Mouse (Mus musculus) CH12F3 (cell line): ENCODE measurements around the gene Terf2.
"Not testable (repeated sequence)": the region's sequence is repeated elsewhere in the genome, so short reads cannot be mapped to it uniquely, and the experiment has no call there.

Experiments used
- in situ Hi-C: fragments of 300-500 bp; cut with MboI; formaldehyde crosslinking; loops from 2 replicates; pipeline ENCODE4 v1.14.3; 2020; ENCODE audit warnings: low sequenced_read_pairs

Gene Terf2

GRCm38 (mm10) chr8:107065511-107066496 is 30.5 kb downstream of the Terf2 start, which contains the start of gene Tmed6:
Gene Tmed6, minus strand, starts transcription at chr8:107065644.
- in situ Hi-C loops, result no loop called here

DNA sequence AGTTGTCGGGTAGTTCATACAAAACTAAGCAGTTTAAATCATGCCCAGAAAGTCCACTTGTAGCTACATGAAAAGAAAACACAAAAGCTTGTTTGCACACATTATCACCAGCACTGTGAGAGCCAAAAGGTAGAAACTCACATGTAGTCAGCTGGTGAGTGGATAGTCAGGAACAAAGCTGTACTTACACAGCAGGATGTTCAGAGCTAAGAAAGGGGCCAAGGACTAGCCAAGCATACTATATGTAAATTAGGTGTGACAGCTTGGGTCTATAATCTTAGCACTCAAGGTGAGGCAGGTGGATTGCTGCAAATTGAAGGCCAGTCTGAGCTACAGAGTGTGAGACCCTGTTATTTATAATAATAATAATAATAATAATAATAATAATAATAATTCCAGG is 33.7 kb downstream of the Terf2 start:
- in situ Hi-C loops, result no loop called here

DNA sequence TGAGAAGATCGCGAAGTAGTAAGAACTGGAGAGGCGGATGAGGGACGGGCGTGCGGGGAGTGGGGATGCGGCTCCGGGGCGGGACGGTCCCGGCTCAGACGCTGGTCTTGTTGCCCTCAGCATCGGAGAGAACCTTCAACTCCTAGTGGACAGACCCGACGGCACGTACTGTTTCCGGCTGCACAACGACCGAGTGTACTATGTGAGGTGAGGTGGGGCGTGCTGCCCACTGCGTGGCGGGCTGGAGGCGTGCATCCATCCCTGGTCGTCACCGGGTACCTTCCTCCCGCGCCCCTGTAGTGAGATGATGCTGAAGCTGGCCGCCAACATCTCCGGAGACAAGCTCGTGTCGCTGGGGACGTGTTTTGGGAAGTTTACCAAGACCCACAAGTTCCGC is 39.4 kb downstream of the Terf2 start:
- in situ Hi-C loops, result no loop called here

DNA sequence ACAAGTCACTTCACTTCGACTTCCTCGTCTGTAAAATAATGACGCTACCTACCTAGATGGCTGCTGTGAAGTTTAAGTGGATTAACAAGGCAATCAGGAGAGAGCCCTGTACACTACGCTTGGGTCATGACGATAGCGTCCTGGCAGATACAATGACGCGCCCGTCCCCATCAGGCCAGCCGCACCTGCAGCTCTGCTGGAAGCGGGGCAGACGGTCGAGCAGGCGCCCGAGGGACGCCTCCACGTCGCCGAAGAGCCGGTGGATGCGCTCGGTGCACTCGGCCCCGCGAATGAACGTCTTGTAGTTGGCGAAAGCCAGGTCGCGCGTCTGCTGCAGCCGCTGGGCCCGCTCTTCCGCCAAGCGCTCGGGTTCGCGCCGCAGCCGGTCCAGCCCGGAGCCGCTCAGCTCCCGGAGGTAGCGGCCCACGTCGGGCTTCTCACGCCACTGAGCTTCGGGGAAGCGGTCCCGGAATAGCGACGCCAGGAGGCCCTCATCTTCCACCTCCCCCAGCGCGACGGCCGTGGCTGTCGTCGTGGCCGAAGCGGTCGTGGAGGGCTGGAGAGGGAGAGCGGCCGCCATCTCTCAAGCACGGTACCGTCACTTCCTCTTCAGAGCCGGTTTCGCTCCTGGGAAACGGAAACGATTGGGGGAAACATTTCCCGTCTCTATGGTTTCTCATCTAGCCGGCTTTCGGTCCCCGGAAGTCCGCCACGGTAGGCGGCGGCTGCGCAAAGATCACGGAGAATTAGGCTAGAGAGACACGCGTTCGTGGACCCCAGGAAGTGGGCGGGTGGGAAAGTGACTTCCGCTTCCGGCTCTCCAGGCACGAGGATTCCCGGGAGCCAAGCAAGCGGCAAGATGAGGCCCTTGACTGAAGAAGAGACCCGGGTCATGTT is 40.0 kb downstream of the Terf2 start, which contains the start of the genes Cog8 and Nip7:
Cog8 (minus strand) TSS at position 614 of the 897 bp plus-strand sequence.
Nip7 (plus strand) TSS at position 802 of the 897 bp plus-strand sequence.
- in situ Hi-C loops, result no loop called here

DNA sequence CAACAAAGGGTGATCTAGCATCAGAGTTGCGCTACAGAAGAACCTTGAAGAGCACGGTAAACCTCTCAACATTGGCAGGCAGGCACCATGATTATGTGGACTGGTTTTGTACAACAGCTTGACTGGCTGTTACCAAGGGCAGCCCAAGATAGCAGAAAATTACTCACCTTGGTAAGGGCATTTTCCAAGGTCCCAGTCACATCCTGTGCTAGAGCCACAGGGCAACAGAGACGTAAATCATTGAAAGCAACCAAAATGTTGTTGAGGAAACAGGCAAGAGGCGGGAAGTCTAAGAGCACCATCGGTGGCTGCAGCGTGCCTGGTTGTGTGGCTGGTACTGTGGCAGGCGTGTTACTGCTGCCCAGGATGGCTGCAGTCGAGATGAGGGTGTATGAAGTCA is 44.3 kb downstream of the Terf2 start:
- in situ Hi-C loops, result no loop called here

GRCm38 (mm10) chr8:107049480-107049879 is 46.9 kb downstream of the Terf2 start:
- in situ Hi-C loops, result no loop called here

- in situ Hi-C loops, result no loop called here
These were observed 48.0 kb downstream of the Terf2 start, which contains the start of gene Pdf for GRCm38 (mm10) chr8:107048061-107048941. Gene Pdf, minus strand, starts transcription at chr8:107048614.

DNA sequence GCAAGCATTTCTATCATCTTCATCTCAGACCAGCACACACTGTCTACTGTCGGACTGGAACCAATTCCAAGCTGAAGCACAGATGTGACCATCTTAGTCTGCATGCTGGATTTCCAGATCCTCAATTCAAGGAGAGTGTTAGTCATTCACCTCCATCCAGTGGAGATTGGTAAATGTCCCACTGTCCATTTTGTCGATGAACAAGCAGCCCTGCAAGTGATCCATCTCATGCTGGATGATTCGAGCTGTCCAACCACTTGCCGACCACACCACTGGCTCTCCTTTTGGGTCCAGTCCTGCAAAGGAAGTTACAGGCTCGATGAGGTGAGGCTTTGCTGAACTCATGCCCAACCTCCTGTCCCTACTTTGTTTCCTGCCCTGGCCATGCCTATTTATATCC is 49.4 kb downstream of the Terf2 start:
- in situ Hi-C loops, result no loop called here

GRCm38 (mm10) chr8:107045478-107045877 is 50.9 kb downstream of the Terf2 start:
- in situ Hi-C loops, result no loop called here

DNA sequence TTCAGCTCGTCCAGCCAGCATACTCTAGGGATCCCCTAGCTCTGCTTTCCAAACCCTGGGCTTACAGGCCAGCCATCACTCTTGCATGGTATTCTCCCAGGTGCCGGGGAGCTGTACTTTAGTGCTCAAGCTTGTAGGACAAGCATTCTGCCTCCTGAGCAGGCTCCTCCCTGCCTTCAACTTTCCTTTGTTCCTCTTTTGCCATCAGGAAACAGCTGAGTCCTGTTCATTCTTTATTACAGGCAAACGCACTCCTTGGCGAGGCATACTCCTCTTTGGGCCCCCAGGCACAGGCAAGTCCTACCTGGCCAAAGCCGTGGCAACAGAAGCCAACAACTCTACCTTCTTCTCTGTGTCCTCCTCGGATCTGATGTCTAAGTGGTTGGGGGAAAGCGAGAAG is 55.7 kb downstream of the Terf2 start:
- in situ Hi-C loops, result no loop called here

DNA sequence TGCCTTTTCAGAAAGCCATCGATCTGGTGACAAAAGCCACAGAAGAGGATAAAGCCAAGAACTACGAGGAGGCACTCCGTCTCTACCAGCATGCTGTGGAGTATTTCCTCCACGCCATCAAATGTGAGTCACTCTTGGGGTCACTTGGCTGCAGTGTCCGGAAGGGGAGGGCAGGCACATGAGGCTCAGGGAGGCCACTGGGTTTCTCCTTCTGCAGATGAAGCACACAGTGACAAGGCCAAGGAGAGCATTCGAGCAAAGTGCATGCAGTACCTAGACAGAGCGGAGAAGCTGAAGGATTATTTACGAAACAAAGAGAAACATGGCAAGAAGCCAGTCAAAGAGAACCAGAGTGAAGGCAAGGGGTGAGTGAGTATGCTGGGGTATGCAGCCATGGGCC is 59.7 kb downstream of the Terf2 start:
- in situ Hi-C loops, result no loop called here

GRCm38 (mm10) chr8:107035641-107036040 is 60.7 kb downstream of the Terf2 start:
- in situ Hi-C loops, result no loop called here

DNA sequence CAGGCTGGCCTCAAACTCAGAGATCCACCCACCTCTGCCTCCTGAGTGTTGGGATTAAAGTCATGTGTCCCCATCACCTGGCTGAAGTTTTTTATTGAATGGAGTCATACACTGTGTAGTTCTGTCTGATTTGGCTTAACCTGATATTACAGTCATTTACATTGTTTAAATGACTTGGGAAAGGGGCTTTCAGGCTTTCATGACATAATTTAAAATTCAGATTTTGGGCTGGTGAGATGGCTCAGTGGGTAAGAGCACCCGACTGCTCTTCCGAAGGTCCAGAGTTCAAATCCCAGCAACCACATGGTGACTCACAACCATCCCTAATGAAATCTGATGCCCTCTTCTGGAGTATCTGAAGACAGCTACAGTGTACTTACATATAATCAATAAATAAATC is 62.7 kb downstream of the Terf2 start:
- in situ Hi-C loops, result not testable (repeated sequence)

- in situ Hi-C loops, result no loop called here
These were observed 64.7 kb downstream of the Terf2 start for GRCm38 (mm10) chr8:107031577-107032090.

- in situ Hi-C loops, result no loop called here
These were observed 65.4 kb downstream of the Terf2 start, which contains the start of gene Vps4a for GRCm38 (mm10) chr8:107030650-107031576. Gene Vps4a, plus strand, starts transcription at chr8:107031222.

DNA sequence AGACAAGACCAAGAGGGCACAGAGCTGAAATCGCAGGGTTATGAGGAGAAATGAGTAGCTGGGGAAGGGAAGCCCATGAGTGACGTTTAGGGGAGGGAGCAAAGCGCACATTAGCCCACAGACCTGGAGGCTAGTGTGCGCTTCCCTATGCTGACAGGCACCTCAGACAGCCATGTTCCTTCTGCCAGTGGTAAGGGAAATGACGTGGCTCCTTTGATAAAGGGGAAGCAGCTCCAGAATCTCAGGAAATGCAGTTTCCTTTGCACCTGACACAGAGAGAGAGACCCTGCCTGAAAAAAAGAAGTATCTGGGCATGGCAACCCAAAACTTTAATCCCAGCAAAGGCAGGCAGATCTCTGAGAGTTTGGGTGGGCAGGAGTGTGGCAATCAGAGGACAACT is 66.3 kb downstream of the Terf2 start:
- in situ Hi-C loops, result no loop called here

DNA sequence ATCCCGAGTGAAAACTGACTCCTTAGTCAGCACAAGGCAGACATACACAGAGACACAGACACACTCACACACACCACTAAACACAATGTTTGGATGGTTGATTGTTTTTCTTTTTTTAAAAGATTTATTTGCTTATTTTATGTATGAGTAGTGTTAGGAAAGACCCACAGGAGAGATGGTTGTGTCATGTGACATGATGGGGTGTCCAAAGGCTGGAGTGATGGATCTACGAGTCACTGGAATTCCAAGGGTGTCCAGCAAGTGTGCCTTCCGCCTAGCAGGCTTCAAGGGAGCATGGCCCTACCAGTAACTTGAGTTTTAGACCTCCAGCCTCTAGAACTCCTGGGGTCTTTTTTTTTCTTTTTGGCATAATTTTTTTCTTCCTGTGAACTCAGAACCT is 67.0 kb downstream of the Terf2 start:
- in situ Hi-C loops, result no loop called here

DNA sequence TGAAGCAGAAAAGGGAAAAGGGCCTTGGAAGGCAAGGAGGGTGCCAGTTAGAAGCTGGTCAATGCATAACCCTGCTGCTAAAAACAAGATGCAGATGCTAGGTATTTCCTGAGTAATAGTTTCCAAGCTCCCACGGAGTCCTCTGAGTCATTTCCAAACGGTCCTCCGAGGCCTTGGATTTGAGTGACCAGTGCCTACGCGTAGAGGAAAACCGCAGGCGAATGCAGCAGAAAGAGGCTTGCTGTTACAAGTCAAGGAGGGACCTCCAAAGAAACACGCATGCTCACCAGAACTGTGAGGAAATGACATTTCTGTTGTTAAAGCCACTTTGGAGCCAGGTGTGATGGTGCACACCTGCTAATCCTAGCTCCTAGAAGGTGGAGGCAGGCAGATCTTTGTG is 72.9 kb downstream of the Terf2 start:
- in situ Hi-C loops, result loop anchor here (25.0 kb wide), 1 partner anchor 311 kb away; no protein-coding TSS in a partner anchor
